Mouse (Mus musculus) forebrain, embryonic 14.5 days (tissue): ENCODE data around the gene Ssb. TPM values are rescaled to one million over a fixed set of nuclear protein-coding genes. Genes with fewer than 3 reads are reported as not detected.

ENCODE experiments used
- ATAC-seq: fragments of 200-750 bp; cut with Nextera tagmentation; 2 replicates; pipeline ENCODE4 v1.8.0; 2017; ENCODE audit warnings: mild to moderate bottlenecking, moderate library complexity
- DNase-seq: peaks from one replicate; pipeline ENCODE4 v3.0.0-alpha.2; 2015; ENCODE audit warnings: low spot score
- H3K27ac ChIP-seq: fragments of 300-500 bp; sonication (generic); 2 replicates; pipeline ENCODE4 v1.5.1; 2014; ENCODE audit warnings: low read depth, mild to moderate bottlenecking, control low read depth, low read length, moderate library complexity
- H3K27me3 ChIP-seq: fragments of 300-500 bp; sonication (generic); replicated peaks from 2 replicates; pipeline ENCODE4 v1.6.1; 2014; ENCODE audit warnings: low read length, control low read depth, mixed read lengths; ENCODE audit not compliant: control insufficient read depth, insufficient read depth
- H3K36me3 ChIP-seq: fragments of 300-500 bp; sonication (generic); 2 replicates; pipeline ENCODE4 v1.6.1; 2014; ENCODE audit warnings: low read length, control low read depth; ENCODE audit not compliant: control insufficient read depth, insufficient read depth
- H3K4me1 ChIP-seq: fragments of 300-500 bp; sonication (generic); 2 replicates; pipeline ENCODE4 v1.6.1; 2014; ENCODE audit warnings: antibody characterized with exemption, low read length, control low read depth; ENCODE audit not compliant: control insufficient read depth, insufficient read depth
- H3K4me2 ChIP-seq: fragments of 300-500 bp; sonication (generic); 2 replicates; pipeline ENCODE4 v1.6.1; 2014; ENCODE audit warnings: mild to moderate bottlenecking, control low read depth, low read length
- H3K4me3 ChIP-seq: fragments of 300-500 bp; sonication (generic); 2 replicates; pipeline ENCODE4 v1.5.1; 2014; ENCODE audit warnings: low read depth, low read length, control low read depth
- H3K9ac ChIP-seq: fragments of 300-500 bp; sonication (generic); 2 replicates; pipeline ENCODE4 v1.6.1; 2014; ENCODE audit warnings: mild to moderate bottlenecking, low read length, control low read depth, moderate library complexity
- H3K9me3 ChIP-seq: fragments of 300-500 bp; sonication (generic); replicated peaks from 2 replicates; pipeline ENCODE4 v1.6.1; 2016; ENCODE audit warnings: low read length, control low read depth, mixed read lengths; ENCODE audit not compliant: control insufficient read depth
- WGBS: fragments of 180-500 bp; shearing (Covaris S2); extraction: QIAGEN DNeasy Blood & Tissue Kit; methylation state at CpG from one replicate; pipeline ENCODE4 v1.1.7; 2014; 5-methylcytosine and 5-hydroxymethylcytosine counted together
- polyA plus RNA-seq: library from polyadenylated mRNA; unstranded; fragments of >200 nt; fragmentation: Nextera tagmentation; extraction: Ambion mirVana; gene quantifications from 2 replicates; pipeline ENCODE4 v1.2.1, GENCODE M21; 2014

Ssb gene
- polyA plus RNA-seq, 1 experiment from 2014 or later = 301 TPM

DNA sequence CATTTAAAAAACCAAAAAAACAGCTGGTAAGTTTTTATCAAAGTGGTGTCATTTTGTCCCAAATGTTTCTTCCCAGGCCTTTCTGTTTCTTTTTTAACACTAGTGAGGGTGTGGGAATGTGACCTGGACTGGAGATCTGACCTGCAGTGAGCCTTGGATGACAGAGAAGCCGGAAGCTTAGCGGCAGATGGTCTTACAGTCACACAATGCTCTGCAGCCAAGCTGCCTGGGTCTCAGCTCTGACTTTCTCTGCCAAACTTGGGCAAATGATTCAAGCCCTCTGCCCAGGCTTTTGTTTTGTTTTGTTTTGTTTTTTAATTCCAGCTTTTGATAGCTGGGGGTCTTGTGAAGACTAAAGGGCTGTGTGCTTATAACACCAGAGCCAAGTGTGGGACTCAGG, 35.0 kb upstream of the Ssb start:
- WGBS = 70% methylated on average over 2 of the region's 2 CpGs
- peaks cover 11% of the 10 kb centered on the region for H3K4me1 ChIP-seq
- ATAC-seq (no peak), DNase-seq (peak; percentile 19)
- H3K4me2 ChIP-seq = no peak overlapping the region
- H3K9ac ChIP-seq = no peak overlapping the region
- no peak overlapping the region for H3K4me3 ChIP-seq
- no peak overlapping the region for H3K27ac ChIP-seq
- H3K9me3 ChIP-seq = no peaks in the 10 kb centered on the region
- H3K36me3 ChIP-seq = peaks cover 33% of the 10 kb centered on the region
- no peaks in the 10 kb centered on the region for H3K27me3 ChIP-seq

DNA sequence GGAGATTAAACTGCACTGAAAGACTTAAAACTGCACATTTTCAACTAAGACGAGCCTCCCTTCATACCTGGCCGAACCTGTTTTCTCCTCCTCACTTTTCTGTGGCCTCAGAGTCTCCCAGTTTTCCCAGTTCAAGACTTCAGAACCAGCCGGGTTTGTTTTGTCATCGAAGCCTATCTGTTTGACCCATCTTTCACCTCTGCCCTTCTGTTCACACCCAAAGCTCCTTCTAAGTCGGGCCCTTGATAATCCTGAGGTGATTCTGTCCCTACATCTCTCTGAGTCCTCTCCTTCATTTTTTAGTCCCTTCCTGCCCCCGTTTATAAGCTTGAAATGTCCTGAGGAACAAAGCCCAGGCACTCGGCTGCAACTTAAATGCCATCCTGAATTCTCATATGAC, 33.3 kb upstream of the Ssb start:
- Histone ChIP-seq H3K36me3 (peaks cover 39% of the 10 kb centered on the region), H3K9ac (no peak overlapping the region), H3K27me3 (no peaks in the 10 kb centered on the region), H3K4me3 (no peak overlapping the region), H3K4me2 (no peak overlapping the region), H3K9me3 (no peaks in the 10 kb centered on the region), H3K4me1 (peaks cover 7% of the 10 kb centered on the region), H3K27ac (no peak overlapping the region)
- DNase-seq (no peak), ATAC-seq (no peak)
- 54% methylated on average over 7 of the region's 7 CpGs for WGBS

GRCm38 (mm10) chr2:69829680-69830079, 31.7 kb upstream of the Ssb start:
- Histone ChIP-seq H3K36me3 (peaks cover 55% of the 10 kb centered on the region), H3K9ac (no peak overlapping the region), H3K27ac (no peak overlapping the region), H3K27me3 (no peaks in the 10 kb centered on the region), H3K4me2 (no peak overlapping the region), H3K4me3 (no peak overlapping the region), H3K4me1 (no peaks in the 10 kb centered on the region; the same call in 1 of the 2 replicates), H3K9me3 (no peaks in the 10 kb centered on the region)
- 94% methylated on average over 2 of the region's 2 CpGs for WGBS
- no peak for DNase-seq
- ATAC-seq = no peak

DNA sequence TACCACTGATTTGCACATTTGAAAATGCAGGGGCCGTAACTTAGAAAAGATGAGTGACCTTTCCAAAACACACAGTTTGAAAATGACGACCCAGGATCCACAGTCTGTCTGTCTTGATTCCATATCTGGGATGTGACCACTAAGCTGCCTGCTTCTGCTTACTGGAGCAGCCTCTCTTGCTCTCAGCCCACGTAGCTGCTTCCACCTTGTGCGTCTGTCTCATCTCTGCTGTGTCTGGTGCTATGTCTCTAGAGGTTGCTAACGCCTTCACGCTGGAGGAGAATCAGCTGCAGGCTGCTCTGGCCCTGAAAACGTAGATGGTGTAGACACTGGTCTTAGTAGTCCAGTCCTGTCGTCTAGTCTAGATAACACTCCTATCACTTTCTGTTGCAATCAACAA, 31.2 kb upstream of the Ssb start:
- ATAC-seq = no peak
- no peaks in the 10 kb centered on the region for H3K27me3 ChIP-seq
- DNase-seq = no peak
- H3K36me3 ChIP-seq = peaks cover 57% of the 10 kb centered on the region
- no peak overlapping the region for H3K27ac ChIP-seq
- no peaks in the 10 kb centered on the region for H3K4me1 ChIP-seq
- H3K4me2 ChIP-seq = no peak overlapping the region
- WGBS = 90% methylated on average over 8 of the region's 8 CpGs
- H3K9ac ChIP-seq = no peak overlapping the region
- H3K9me3 ChIP-seq = no peaks in the 10 kb centered on the region
- no peak overlapping the region for H3K4me3 ChIP-seq

DNA sequence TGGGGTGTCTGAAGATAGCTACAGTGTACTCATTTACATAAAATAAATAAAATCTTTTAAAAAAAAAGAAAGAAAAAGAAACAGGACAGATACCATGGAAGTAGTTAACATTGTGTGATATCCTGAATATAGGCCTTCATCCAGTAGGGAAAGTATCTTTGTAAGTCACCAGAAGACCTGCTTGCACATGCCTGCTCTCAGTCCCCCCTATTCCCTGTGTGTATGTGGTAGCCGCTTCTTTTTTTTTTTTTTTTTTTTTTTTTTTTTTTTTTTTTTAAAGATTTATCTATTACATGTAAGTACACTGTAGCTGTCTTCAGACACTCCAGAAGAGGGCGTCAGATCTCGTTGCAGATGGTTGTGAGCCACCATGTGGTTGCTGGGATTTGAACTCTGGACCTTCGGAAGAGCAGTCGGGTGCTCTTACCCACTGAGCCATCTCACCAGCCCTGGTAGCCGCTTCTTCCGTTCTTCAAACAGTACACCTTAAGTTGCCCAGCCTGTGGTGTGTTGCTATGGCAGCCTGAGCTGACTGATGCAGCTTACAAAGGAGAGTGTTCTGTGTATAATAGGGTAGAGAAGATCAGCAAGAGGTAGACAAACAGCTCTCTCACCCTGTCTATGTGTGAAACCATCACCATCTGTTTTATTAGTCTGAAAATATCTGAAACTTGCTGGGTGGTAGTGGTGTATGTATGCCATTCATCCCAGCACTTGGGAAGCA, 24.0 kb upstream of the Ssb start:
- H3K27ac ChIP-seq = no peak overlapping the region
- H3K4me2 ChIP-seq = no peak overlapping the region
- H3K4me1 ChIP-seq = no peaks in the 10 kb centered on the region
- 67% methylated on average over 7 of the region's 7 CpGs for WGBS
- ATAC-seq (no peak), DNase-seq (no peak)
- H3K27me3 ChIP-seq = no peaks in the 10 kb centered on the region
- no peaks in the 10 kb centered on the region for H3K9me3 ChIP-seq
- H3K9ac ChIP-seq = no peak overlapping the region
- no peak overlapping the region for H3K4me3 ChIP-seq
- peaks cover 40% of the 10 kb centered on the region for H3K36me3 ChIP-seq

DNA sequence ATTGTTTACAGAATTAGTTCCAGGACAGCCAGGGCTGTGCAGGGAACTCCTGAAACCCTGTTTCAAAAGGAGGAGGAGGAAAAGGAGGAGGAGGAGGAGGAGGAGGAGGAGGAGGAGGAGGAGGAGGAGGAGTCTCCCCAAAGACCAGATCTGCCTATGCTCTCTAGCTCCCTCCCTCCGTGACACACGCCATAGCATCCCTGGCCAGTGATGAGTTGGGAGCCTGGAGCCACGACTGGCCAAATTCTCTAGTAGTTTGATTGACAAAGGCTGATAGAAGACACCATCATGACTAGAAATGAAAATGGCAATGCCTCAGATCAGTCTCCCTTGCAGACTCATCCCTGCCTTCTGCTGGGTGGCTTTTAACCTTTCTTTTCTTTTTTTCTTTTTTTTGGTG, 23.4 kb upstream of the Ssb start:
- WGBS = 20% methylated on average over 3 of the region's 3 CpGs
- ATAC-seq (no peak), DNase-seq (no peak)
- no peaks in the 10 kb centered on the region for H3K9me3 ChIP-seq
- no peak overlapping the region for H3K4me2 ChIP-seq
- H3K27ac ChIP-seq = no peak overlapping the region
- H3K27me3 ChIP-seq = no peaks in the 10 kb centered on the region
- no peak overlapping the region for H3K9ac ChIP-seq
- peaks cover 35% of the 10 kb centered on the region for H3K36me3 ChIP-seq
- H3K4me1 ChIP-seq = no peaks in the 10 kb centered on the region
- no peak overlapping the region for H3K4me3 ChIP-seq

DNA sequence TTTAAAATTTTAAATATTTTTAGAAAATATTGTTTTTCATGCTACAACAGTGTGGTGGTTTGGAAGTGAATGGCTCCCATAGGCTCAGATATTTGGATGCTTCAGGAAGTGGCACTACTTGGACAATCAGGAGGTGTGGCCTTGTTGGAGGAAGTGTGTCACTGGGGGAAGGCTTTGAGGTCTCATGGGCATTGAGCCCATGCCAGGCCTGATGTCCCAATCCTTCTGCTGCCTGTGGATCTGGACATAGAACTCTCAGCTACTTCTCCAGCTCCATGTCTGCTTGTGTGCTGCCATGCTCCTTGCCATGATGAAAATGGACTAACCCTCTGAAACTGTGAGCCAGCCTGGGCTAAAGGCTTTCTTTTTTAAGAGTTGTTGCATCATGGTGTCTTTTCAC, 22.7 kb upstream of the Ssb start:
- H3K36me3 ChIP-seq = peaks cover 28% of the 10 kb centered on the region
- DNase-seq (no peak), ATAC-seq (no peak)
- H3K4me3 ChIP-seq = no peak overlapping the region
- H3K27me3 ChIP-seq = no peaks in the 10 kb centered on the region
- H3K9ac ChIP-seq = no peak overlapping the region
- no peak overlapping the region for H3K27ac ChIP-seq
- no peaks in the 10 kb centered on the region for H3K4me1 ChIP-seq
- H3K4me2 ChIP-seq = no peak overlapping the region
- H3K9me3 ChIP-seq = no peaks in the 10 kb centered on the region

DNA sequence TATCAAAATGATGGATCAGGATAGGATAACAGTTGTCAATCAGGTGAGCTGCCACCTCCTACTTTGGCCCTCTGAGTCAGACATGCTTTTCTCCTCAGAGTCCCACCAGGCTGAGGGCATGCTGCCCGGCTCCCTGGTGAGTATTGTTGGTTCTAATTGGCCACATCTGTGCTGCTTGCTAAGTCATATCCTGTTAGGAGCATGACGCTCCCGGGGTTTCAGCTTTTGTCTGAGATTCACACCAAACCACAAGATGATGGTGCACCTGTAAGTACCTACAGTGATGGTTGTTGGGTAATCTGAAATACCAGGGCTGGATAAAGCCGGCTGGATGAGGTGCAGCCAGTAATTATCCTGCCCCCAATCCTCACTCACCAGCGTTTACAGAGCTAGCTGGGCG, 21.1 kb upstream of the Ssb start:
- H3K27me3 ChIP-seq = no peaks in the 10 kb centered on the region
- 20% methylated on average over 6 of the region's 6 CpGs for WGBS
- H3K9ac ChIP-seq = 0 out of 2 replicates have a peak overlapping the region, but pooled peaks have one; percentile 5
- H3K4me2 ChIP-seq = no peak overlapping the region
- no peak overlapping the region for H3K4me3 ChIP-seq
- H3K27ac ChIP-seq = no peak overlapping the region
- peak; percentile 52; the same call in 1 of the 2 replicates for ATAC-seq
- DNase-seq = peak; percentile 40
- H3K36me3 ChIP-seq = peaks cover 15% of the 10 kb centered on the region; the same call in 1 of the 2 replicates
- no peaks in the 10 kb centered on the region for H3K4me1 ChIP-seq
- no peaks in the 10 kb centered on the region for H3K9me3 ChIP-seq

DNA sequence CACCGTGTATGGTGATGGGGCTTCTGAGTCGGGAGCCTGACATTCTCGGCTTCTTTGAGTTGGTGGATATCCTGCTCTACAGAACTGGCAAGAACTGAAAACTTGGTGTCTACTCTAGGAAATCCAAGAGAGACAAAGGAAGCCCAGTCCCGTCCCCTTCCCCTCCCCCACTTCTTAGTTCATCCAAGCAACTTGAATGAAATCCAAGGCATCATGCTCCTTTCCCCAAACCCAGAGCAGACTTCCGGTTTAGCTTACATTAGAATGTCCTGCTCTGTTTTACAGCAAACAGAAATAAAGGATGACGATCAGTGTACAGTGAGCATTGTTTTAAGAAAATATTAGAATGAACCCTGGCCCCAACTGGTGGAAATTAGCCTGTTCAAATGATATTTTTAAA, 12.1 kb upstream of the Ssb start:
- WGBS = 68% methylated on average over 6 of the region's 6 CpGs
- H3K9ac ChIP-seq = no peak overlapping the region
- no peaks in the 10 kb centered on the region for H3K4me1 ChIP-seq
- no peaks in the 10 kb centered on the region for H3K9me3 ChIP-seq
- H3K36me3 ChIP-seq = no peaks in the 10 kb centered on the region
- no peak overlapping the region for H3K4me3 ChIP-seq
- ATAC-seq = no peak
- no peak overlapping the region for H3K4me2 ChIP-seq
- H3K27ac ChIP-seq = no peak overlapping the region
- no peaks in the 10 kb centered on the region for H3K27me3 ChIP-seq
- DNase-seq = no peak
